Mouse (Mus musculus): ENCODE measurements around the gene Klhl29.

- TF ChIP-seq POLR2A (IDR thresholded peaks at IDR 0.05; ENCODE audit: insufficient read length, low read depth): no peak
- no peak for TF ChIP-seq MYOG (IDR thresholded peaks at IDR 0.05; ENCODE audit: control insufficient read depth in 1 of 3, insufficient read depth in 1 of 3, insufficient read length in 2 of 3, low read depth in 2 of 3)
- TF ChIP-seq REST (IDR thresholded peaks at IDR 0.05; ENCODE audit: insufficient read depth, insufficient read length): no peak
- no peak for TF ChIP-seq E2F4 (IDR thresholded peaks at IDR 0.05; ENCODE audit: insufficient read depth)
- TF ChIP-seq POLR2AphosphoS2 (IDR thresholded peaks at IDR 0.05; ENCODE audit: insufficient read length, low read depth): no peak
- TF ChIP-seq USF1 (IDR thresholded peaks at IDR 0.05; ENCODE audit: low read depth): no peak
- TF ChIP-seq TCF3 (IDR thresholded peaks at IDR 0.05; ENCODE audit: insufficient read length, low read depth): no peak
- TF ChIP-seq MAX (IDR thresholded peaks at IDR 0.05; ENCODE audit: low read depth): no peak
- no peak for TF ChIP-seq TCF12 (IDR thresholded peaks at IDR 0.05; ENCODE audit: insufficient read depth, poor library complexity, severe bottlenecking)
- TF ChIP-seq CEBPB (IDR thresholded peaks at IDR 0.05; ENCODE audit: insufficient read depth, poor library complexity, severe bottlenecking): no peak
- TF ChIP-seq MYOD1 (IDR thresholded peaks at IDR 0.05; ENCODE audit: control insufficient read depth in 1 of 3, insufficient read length in 2 of 3, low read depth in 2 of 3): no peak
- TF ChIP-seq SRF (IDR thresholded peaks at IDR 0.05; ENCODE audit: control insufficient read depth, insufficient read length, low read depth): no peak
Measured at GRCm38 (mm10) chr12:5292316-5292715, 83.2 kb downstream of the Klhl29 start.

All from myocyte (in vitro differentiated cells).